Mouse (Mus musculus) intestine, embryonic 16.5 days (tissue): ENCODE data around the gene Ociad2. TPM values are rescaled to one million over a fixed set of nuclear protein-coding genes. Genes with fewer than 3 reads are reported as not detected.
A peak's percentile ranks its signal among the peaks of the same experiment; 100 is the strongest.

Experiments
- ATAC-seq: fragments of 200-750 bp; cut with Nextera tagmentation; 2 replicates; pipeline ENCODE4 v1.8.0; 2017; ENCODE audit warnings: moderate TSS enrichment, moderate library complexity
- H3K27ac ChIP-seq: fragments of 300-500 bp; sonication (generic); 2 replicates; pipeline ENCODE4 v1.5.1; 2014; ENCODE audit warnings: mild to moderate bottlenecking, low read length
- H3K27me3 ChIP-seq: fragments of 300-500 bp; sonication (generic); replicated peaks from 2 replicates; pipeline ENCODE4 v1.6.1; 2014; ENCODE audit warnings: low read length, control low read depth, mixed read lengths; ENCODE audit not compliant: control insufficient read depth, insufficient read depth
- H3K36me3 ChIP-seq: fragments of 300-500 bp; sonication (generic); 2 replicates; pipeline ENCODE4 v1.6.1; 2014; ENCODE audit warnings: low read length, control low read depth; ENCODE audit not compliant: control insufficient read depth, insufficient read depth
- H3K4me1 ChIP-seq: fragments of 300-500 bp; sonication (generic); 2 replicates; pipeline ENCODE4 v1.6.1; 2014; ENCODE audit warnings: low read length, control low read depth, mixed read lengths; ENCODE audit not compliant: control insufficient read depth, insufficient read depth
- H3K4me2 ChIP-seq: fragments of 300-500 bp; sonication (generic); 2 replicates; pipeline ENCODE4 v1.6.1; 2014; ENCODE audit warnings: low read depth, low read length, control low read depth
- H3K4me3 ChIP-seq: fragments of 300-500 bp; sonication (generic); 2 replicates; pipeline ENCODE4 v1.5.1; 2014; ENCODE audit warnings: mild to moderate bottlenecking, low read length
- H3K9ac ChIP-seq: fragments of 300-500 bp; sonication (generic); 2 replicates; pipeline ENCODE4 v1.6.1; 2014; ENCODE audit warnings: low read depth, low read length
- H3K9me3 ChIP-seq: fragments of 300-500 bp; sonication (generic); 2 replicates; pipeline ENCODE4 v1.6.1; 2016; ENCODE audit warnings: low read length, control low read depth; ENCODE audit not compliant: control insufficient read depth
- WGBS: fragments of 180-500 bp; shearing (Covaris S2); extraction: QIAGEN DNeasy Blood & Tissue Kit; methylation state at CpG from one replicate; pipeline ENCODE4 v1.1.7; 2014; 5-methylcytosine and 5-hydroxymethylcytosine counted together
- polyA plus RNA-seq: library from polyadenylated mRNA; unstranded; fragments of >200 nt; fragmentation: Nextera tagmentation; extraction: Ambion mirVana; gene quantifications from 2 replicates; pipeline ENCODE4 v1.2.1, GENCODE M21; 2015

Ociad2 gene
- polyA plus RNA-seq, 1 experiment from 2014 or later: 273 TPM

GRCm38 (mm10) chr5:73359752-73360141 is 18.9 kb upstream of the Ociad2 start:
- peak; percentile 49 for ATAC-seq
- Histone ChIP-seq H3K9ac (peak overlapping the region; percentile 25; the same call in 1 of the 2 replicates), H3K4me1 (peaks cover 11% of the 10 kb centered on the region), H3K27ac (peak overlapping the region; percentile 65), H3K9me3 (no peaks in the 10 kb centered on the region), H3K4me3 (peak overlapping the region; percentile 8; the same call in 1 of the 2 replicates), H3K27me3 (no peaks in the 10 kb centered on the region), H3K4me2 (peak overlapping the region; percentile 42), H3K36me3 (no peaks in the 10 kb centered on the region)
- WGBS: 29% methylated on average over 12 of the region's 12 CpGs

- H3K27me3 ChIP-seq: no peaks in the 10 kb centered on the region
- H3K9me3 ChIP-seq: no peaks in the 10 kb centered on the region
- H3K4me3 ChIP-seq: 0 out of 2 replicates have a peak overlapping the region, but pooled peaks have one; percentile 8
- peak overlapping the region; percentile 25; the same call in 1 of the 2 replicates for H3K9ac ChIP-seq
- H3K4me2 ChIP-seq: peak overlapping the region; percentile 42
- H3K36me3 ChIP-seq: no peaks in the 10 kb centered on the region
- ATAC-seq: peak; percentile 53
- peaks cover 16% of the 10 kb centered on the region for H3K4me1 ChIP-seq
- peak overlapping the region; percentile 65 for H3K27ac ChIP-seq
- 53% methylated on average over 6 of the region's 6 CpGs for WGBS
Measured at GRCm38 (mm10) chr5:73359134-73359751, 18.4 kb upstream of the Ociad2 start.

- H3K4me3 ChIP-seq: no peak overlapping the region
- peak; percentile 77 for ATAC-seq
- H3K27me3 ChIP-seq: no peaks in the 10 kb centered on the region
- H3K27ac ChIP-seq: peak overlapping the region; percentile 75; the same call in 1 of the 2 replicates
- peaks cover 32% of the 10 kb centered on the region for H3K4me1 ChIP-seq
- H3K9ac ChIP-seq: no peak overlapping the region
- no peaks in the 10 kb centered on the region for H3K36me3 ChIP-seq
- WGBS: 52% methylated on average over 5 of the region's 5 CpGs
- no peak overlapping the region for H3K4me2 ChIP-seq
- no peaks in the 10 kb centered on the region for H3K9me3 ChIP-seq
Measured at GRCm38 (mm10) chr5:73355393-73355792, 14.6 kb upstream of the Ociad2 start.

GRCm38 (mm10) chr5:73353978-73354377 is 13.2 kb upstream of the Ociad2 start:
- no peak for ATAC-seq
- Histone ChIP-seq H3K9me3 (no peaks in the 10 kb centered on the region), H3K4me1 (peaks cover 35% of the 10 kb centered on the region), H3K4me3 (no peak overlapping the region), H3K4me2 (no peak overlapping the region), H3K36me3 (no peaks in the 10 kb centered on the region), H3K9ac (0 out of 2 replicates have a peak overlapping the region, but pooled peaks have one; percentile 21), H3K27me3 (no peaks in the 10 kb centered on the region), H3K27ac (peak overlapping the region; percentile 75)
- WGBS: 41% methylated on average over 3 of the region's 3 CpGs

GRCm38 (mm10) chr5:73353519-73353918 is 12.7 kb upstream of the Ociad2 start:
- H3K4me3 ChIP-seq: no peak overlapping the region
- peak overlapping the region; percentile 75 for H3K27ac ChIP-seq
- no peaks in the 10 kb centered on the region for H3K9me3 ChIP-seq
- WGBS: 41% methylated on average over 7 of the region's 7 CpGs
- no peaks in the 10 kb centered on the region for H3K27me3 ChIP-seq
- ATAC-seq: peak; percentile 26; the same call in 1 of the 2 replicates
- H3K9ac ChIP-seq: no peak overlapping the region
- no peaks in the 10 kb centered on the region for H3K36me3 ChIP-seq
- H3K4me1 ChIP-seq: peaks cover 35% of the 10 kb centered on the region
- no peak overlapping the region for H3K4me2 ChIP-seq

GRCm38 (mm10) chr5:73351796-73352195 is 11.0 kb upstream of the Ociad2 start:
- H3K9me3 ChIP-seq: no peaks in the 10 kb centered on the region
- H3K4me2 ChIP-seq: no peak overlapping the region
- H3K27ac ChIP-seq: peak overlapping the region; percentile 74
- no peak overlapping the region for H3K4me3 ChIP-seq
- 85% methylated on average over 1 of the region's 1 CpGs for WGBS
- H3K4me1 ChIP-seq: peaks cover 30% of the 10 kb centered on the region
- ATAC-seq: peak; percentile 44
- no peaks in the 10 kb centered on the region for H3K36me3 ChIP-seq
- H3K27me3 ChIP-seq: no peaks in the 10 kb centered on the region
- H3K9ac ChIP-seq: no peak overlapping the region

GRCm38 (mm10) chr5:73349514-73349913 is 8.7 kb upstream of the Ociad2 start:
- WGBS: 49% methylated on average over 5 of the region's 5 CpGs
- Histone ChIP-seq H3K4me2 (no peak overlapping the region), H3K27ac (no peak overlapping the region), H3K27me3 (no peaks in the 10 kb centered on the region), H3K36me3 (no peaks in the 10 kb centered on the region), H3K9ac (no peak overlapping the region), H3K9me3 (no peaks in the 10 kb centered on the region), H3K4me1 (peaks cover 26% of the 10 kb centered on the region), H3K4me3 (no peak overlapping the region)
- no peak for ATAC-seq

- H3K27ac ChIP-seq: no peak overlapping the region
Measured at GRCm38 (mm10) chr5:73345254-73345653, 4.4 kb upstream of the Ociad2 start.

GRCm38 (mm10) chr5:73344310-73344709 is 3.5 kb upstream of the Ociad2 start:
- peaks cover 4% of the 10 kb centered on the region; the same call in 1 of the 2 replicates for H3K4me1 ChIP-seq
- no peak overlapping the region for H3K4me3 ChIP-seq
- ATAC-seq: peak; percentile 67
- H3K9me3 ChIP-seq: no peaks in the 10 kb centered on the region
- WGBS: 46% methylated on average over 10 of the region's 10 CpGs
- no peak overlapping the region for H3K27ac ChIP-seq
- no peak overlapping the region for H3K4me2 ChIP-seq
- no peaks in the 10 kb centered on the region for H3K27me3 ChIP-seq
- no peaks in the 10 kb centered on the region for H3K36me3 ChIP-seq
- no peak overlapping the region for H3K9ac ChIP-seq

More at GRCm38 (mm10) chr5:73345254-73345653, 4.4 kb upstream of the Ociad2 start:
- no peak overlapping the region for H3K4me2 ChIP-seq
- no peak overlapping the region for H3K4me3 ChIP-seq
- WGBS: 91% methylated on average over 4 of the region's 4 CpGs
- H3K27me3 ChIP-seq: no peaks in the 10 kb centered on the region
- no peak for ATAC-seq
- H3K9me3 ChIP-seq: no peaks in the 10 kb centered on the region
- no peaks in the 10 kb centered on the region for H3K36me3 ChIP-seq
- H3K9ac ChIP-seq: no peak overlapping the region
- peaks cover 7% of the 10 kb centered on the region; the same call in 1 of the 2 replicates for H3K4me1 ChIP-seq
